Comparison of ENCODE assay signal across 8 mouse cellular contexts in genomic region chr13:22022241-22022640, GRCm38 (mm10). TPM values are rescaled to one million over a fixed set of nuclear protein-coding genes. Genes with fewer than 3 reads are reported as not detected.
DNase-seq lines count a peak whose midpoint lies in the region; ATAC-seq lines count a peak whose summit lies in the region.

No protein-coding gene starts in this region.

- H3K27ac ChIP-seq in intestine, embryonic 15.5 days, result no peak overlapping the region
- H3K27ac ChIP-seq in limb, embryonic 13.5 days, result no peak overlapping the region
- H3K27ac ChIP-seq in midbrain, embryonic 13.5 days, result no peak overlapping the region

- peak overlapping the region; percentile 72 for H3K4me2 ChIP-seq in intestine, embryonic 15.5 days (replicated peaks)
- H3K4me2 ChIP-seq in limb, embryonic 13.5 days (replicated peaks), result peak overlapping the region; percentile 71
- peak overlapping the region; percentile 58 for H3K4me2 ChIP-seq in midbrain, embryonic 13.5 days (replicated peaks)

- DNase-seq in 416B (ENCODE audit: low read depth), result peak; percentile 97
- peak; percentile 85 to 96 for DNase-seq in adrenal gland, adult (ENCODE audit: inconsistent age in 2 of 2, low spot score in 1 of 2)
- peak; percentile 90 for DNase-seq in embryo, embryonic 11 days
- peak; percentile 82 to 88 for DNase-seq in spleen, postnatal 10 days (ENCODE audit: low spot score in 2 of 2)

- no peaks in the 10 kb centered on the region for H3K4me1 ChIP-seq in intestine, embryonic 15.5 days (replicated peaks)
- H3K4me1 ChIP-seq in limb, embryonic 13.5 days, result peaks cover 15% of the 10 kb centered on the region
- H3K4me1 ChIP-seq in midbrain, embryonic 13.5 days (replicated peaks), result peaks cover 31% of the 10 kb centered on the region

- 2% methylated on average over 9 of the region's 9 CpGs for WGBS in intestine, embryonic 15.5 days
- WGBS in limb, embryonic 13.5 days, result under 1% methylated on average over 9 of the region's 9 CpGs
- WGBS in midbrain, embryonic 13.5 days, result 1% methylated on average over 9 of the region's 9 CpGs

- no peaks in the 10 kb centered on the region for H3K36me3 ChIP-seq in intestine, embryonic 15.5 days
- H3K36me3 ChIP-seq in limb, embryonic 13.5 days, result no peaks in the 10 kb centered on the region
- no peaks in the 10 kb centered on the region for H3K36me3 ChIP-seq in midbrain, embryonic 13.5 days

- peak; percentile 72 for ATAC-seq in granulocyte monocyte progenitor cell, adult 5-6 weeks (replicated peaks; ENCODE audit: poor library complexity, severe bottlenecking)
- ATAC-seq in intestine, embryonic 15.5 days, result peak; percentile 73
- 0 out of 2 replicates have a peak, but pooled peaks have one; percentile 43 for ATAC-seq in limb, embryonic 13.5 days (ENCODE audit: low FRiP score, low read depth)
- ATAC-seq in midbrain, embryonic 13.5 days, result peak; percentile 61; the same call in 1 of the 2 replicates

- no peaks in the 10 kb centered on the region for H3K27me3 ChIP-seq in intestine, embryonic 15.5 days (replicated peaks)
- H3K27me3 ChIP-seq in limb, embryonic 13.5 days, result peaks cover 39% of the 10 kb centered on the region
- peaks cover 42% of the 10 kb centered on the region for H3K27me3 ChIP-seq in midbrain, embryonic 13.5 days

- peak overlapping the region; percentile 37 for H3K4me3 ChIP-seq in intestine, embryonic 15.5 days (replicated peaks)
- peak overlapping the region; percentile 48 for H3K4me3 ChIP-seq in limb, embryonic 13.5 days
- H3K4me3 ChIP-seq in midbrain, embryonic 13.5 days (replicated peaks), result peak overlapping the region; percentile 43

- H3K9ac ChIP-seq in intestine, embryonic 15.5 days, result peak overlapping the region; percentile 34
- H3K9ac ChIP-seq in limb, embryonic 13.5 days, result no peak overlapping the region
- no peak overlapping the region for H3K9ac ChIP-seq in midbrain, embryonic 13.5 days (replicated peaks)

- no peaks in the 10 kb centered on the region for H3K9me3 ChIP-seq in intestine, embryonic 15.5 days
- no peaks in the 10 kb centered on the region for H3K9me3 ChIP-seq in limb, embryonic 13.5 days
- no peaks in the 10 kb centered on the region for H3K9me3 ChIP-seq in midbrain, embryonic 13.5 days

RNA-seq across cellular contexts. Expression of gene Prss16, which starts 12.7 kb away (rescaled TPM):
- 12.8 and 15.1 TPM in 2 replicates for total RNA-seq in granulocyte monocyte progenitor cell, adult 5-6 weeks (2014; fragmentation: Nextera tagmentation)
- total RNA-seq in granulocyte monocyte progenitor cell, adult 5-6 weeks (2017), result 8.3 and 9.1 TPM in 2 replicates
- polyA plus RNA-seq in intestine, embryonic 15.5 days (2015; fragmentation: Nextera tagmentation; extraction: Ambion mirVana), result 1.4 and 1.5 TPM in 2 replicates
- 0.98 and 1.1 TPM in 2 replicates for polyA plus RNA-seq in limb, embryonic 13.5 days (2015; fragmentation: Nextera tagmentation; extraction: Ambion mirVana)
- not detected in 2 replicates for polyA plus RNA-seq in midbrain, embryonic 13.5 days (2015; fragmentation: Nextera tagmentation; extraction: Ambion mirVana)

RNA-seq across cellular contexts. Expression of gene Hist1h2ah, which starts 13.1 kb away (rescaled TPM):
- 13.4 TPM in 1 of 2 replicates, not detected in the other for total RNA-seq in granulocyte monocyte progenitor cell, adult 5-6 weeks (2014; fragmentation: Nextera tagmentation)
- total RNA-seq in granulocyte monocyte progenitor cell, adult 5-6 weeks (2017), result 1,444 and 2,588 TPM in 2 replicates
- 3.0 and 7.8 TPM in 2 replicates for polyA plus RNA-seq in intestine, embryonic 15.5 days (2015; fragmentation: Nextera tagmentation; extraction: Ambion mirVana)
- 8.8 and 11.8 TPM in 2 replicates for polyA plus RNA-seq in limb, embryonic 13.5 days (2015; fragmentation: Nextera tagmentation; extraction: Ambion mirVana)
- 6.2 TPM in 1 of 2 replicates, not detected in the other for polyA plus RNA-seq in midbrain, embryonic 13.5 days (2015; fragmentation: Nextera tagmentation; extraction: Ambion mirVana)

RNA-seq across cellular contexts. Expression of gene Hist1h2bk, which starts 13.4 kb away (rescaled TPM):
- 9.6 and 80.5 TPM in 2 replicates for total RNA-seq in granulocyte monocyte progenitor cell, adult 5-6 weeks (2014; fragmentation: Nextera tagmentation)
- total RNA-seq in granulocyte monocyte progenitor cell, adult 5-6 weeks (2017), result 2,021 and 2,596 TPM in 2 replicates
- 5.0 and 5.8 TPM in 2 replicates for polyA plus RNA-seq in intestine, embryonic 15.5 days (2015; fragmentation: Nextera tagmentation; extraction: Ambion mirVana)
- polyA plus RNA-seq in limb, embryonic 13.5 days (2015; fragmentation: Nextera tagmentation; extraction: Ambion mirVana), result 14.4 and 16.2 TPM in 2 replicates
- 4.0 and 5.5 TPM in 2 replicates for polyA plus RNA-seq in midbrain, embryonic 13.5 days (2015; fragmentation: Nextera tagmentation; extraction: Ambion mirVana)

RNA-seq across cellular contexts. Expression of gene Hist1h4i, which starts 18.9 kb away (rescaled TPM):
- total RNA-seq in granulocyte monocyte progenitor cell, adult 5-6 weeks (2014; fragmentation: Nextera tagmentation), result 56.3 and 74.3 TPM in 2 replicates
- 87.0 TPM in 2 replicates for total RNA-seq in granulocyte monocyte progenitor cell, adult 5-6 weeks (2017)
- 21.0 and 23.6 TPM in 2 replicates for polyA plus RNA-seq in intestine, embryonic 15.5 days (2015; fragmentation: Nextera tagmentation; extraction: Ambion mirVana)
- polyA plus RNA-seq in limb, embryonic 13.5 days (2015; fragmentation: Nextera tagmentation; extraction: Ambion mirVana), result 25.3 and 27.8 TPM in 2 replicates
- 18.1 and 20.1 TPM in 2 replicates for polyA plus RNA-seq in midbrain, embryonic 13.5 days (2015; fragmentation: Nextera tagmentation; extraction: Ambion mirVana)

RNA-seq across cellular contexts. Expression of gene Hist1h2ag, which starts 20.5 kb away (rescaled TPM):
- total RNA-seq in granulocyte monocyte progenitor cell, adult 5-6 weeks (2014; fragmentation: Nextera tagmentation), result 2.7 and 32.2 TPM in 2 replicates
- total RNA-seq in granulocyte monocyte progenitor cell, adult 5-6 weeks (2017), result 1,459 and 1,590 TPM in 2 replicates
- polyA plus RNA-seq in intestine, embryonic 15.5 days (2015; fragmentation: Nextera tagmentation; extraction: Ambion mirVana), result 23.9 and 40.6 TPM in 2 replicates
- 75.9 and 76.5 TPM in 2 replicates for polyA plus RNA-seq in limb, embryonic 13.5 days (2015; fragmentation: Nextera tagmentation; extraction: Ambion mirVana)
- 17.7 and 21.2 TPM in 2 replicates for polyA plus RNA-seq in midbrain, embryonic 13.5 days (2015; fragmentation: Nextera tagmentation; extraction: Ambion mirVana)
